Mouse (Mus musculus): ENCODE results near the gene Mycl.
A peak's percentile ranks its signal among the peaks of the same experiment; 100 is the strongest.

The Mycl gene

GRCm38 (mm10) chr4:122995404-122996220, at the start of gene Mycl:
Gene Mycl (plus strand): TSS chr4:122995652.
- peak; percentile 77 for DNase-seq (ENCODE audit: low spot score)

- no peak for DNase-seq (ENCODE audit: low spot score)
Observed at GRCm38 (mm10) chr4:122947223-122947622, 48.2 kb upstream of the Mycl start.

GRCm38 (mm10) chr4:122949096-122949495, 46.4 kb upstream of the Mycl start:
- no peak for DNase-seq (ENCODE audit: low spot score)

GRCm38 (mm10) chr4:122954680-122955411, 40.6 kb upstream of the Mycl start:
- no peak for DNase-seq (ENCODE audit: low spot score)

- peak; percentile 48 for DNase-seq (ENCODE audit: low spot score)
Observed at GRCm38 (mm10) chr4:122955412-122956136, 39.9 kb upstream of the Mycl start.

GRCm38 (mm10) chr4:122956301-122956700, 39.2 kb upstream of the Mycl start:
- no peak for DNase-seq (ENCODE audit: low spot score)

- DNase-seq (ENCODE audit: low spot score), result no peak
Observed at GRCm38 (mm10) chr4:122958491-122959031, 36.9 kb upstream of the Mycl start.

- DNase-seq (ENCODE audit: low spot score), result no peak
Observed at GRCm38 (mm10) chr4:122959816-122960215, 35.6 kb upstream of the Mycl start.

- DNase-seq (ENCODE audit: low spot score), result no peak
Observed at GRCm38 (mm10) chr4:122960321-122961099, 34.9 kb upstream of the Mycl start.

GRCm38 (mm10) chr4:122961100-122961567, 34.3 kb upstream of the Mycl start, which contains the start of gene Mfsd2a:
Gene Mfsd2a (minus strand): TSS chr4:122961188.
- no peak for DNase-seq (ENCODE audit: low spot score)

- no peak for DNase-seq (ENCODE audit: low spot score)
Observed at GRCm38 (mm10) chr4:122961589-122961988, 33.9 kb upstream of the Mycl start.

GRCm38 (mm10) chr4:122962751-122963150, 32.7 kb upstream of the Mycl start:
- DNase-seq (ENCODE audit: low spot score), result no peak

GRCm38 (mm10) chr4:122968106-122968505, 27.3 kb upstream of the Mycl start:
- DNase-seq (ENCODE audit: low spot score), result no peak

GRCm38 (mm10) chr4:122971191-122971590, 24.3 kb upstream of the Mycl start:
- no peak for DNase-seq (ENCODE audit: low spot score)

GRCm38 (mm10) chr4:122971646-122972045, 23.8 kb upstream of the Mycl start:
- DNase-seq (ENCODE audit: low spot score), result no peak

GRCm38 (mm10) chr4:122972056-122972455, 23.4 kb upstream of the Mycl start:
- DNase-seq (ENCODE audit: low spot score), result no peak

GRCm38 (mm10) chr4:122974976-122975520, 20.4 kb upstream of the Mycl start:
- no peak for DNase-seq (ENCODE audit: low spot score)

- no peak for DNase-seq (ENCODE audit: low spot score)
Observed at GRCm38 (mm10) chr4:122976885-122977284, 18.6 kb upstream of the Mycl start.

- no peak for DNase-seq (ENCODE audit: low spot score)
Observed at GRCm38 (mm10) chr4:122978850-122979249, 16.6 kb upstream of the Mycl start.

GRCm38 (mm10) chr4:122979826-122980225, 15.6 kb upstream of the Mycl start:
- no peak for DNase-seq (ENCODE audit: low spot score)

- DNase-seq (ENCODE audit: low spot score), result no peak
Observed at GRCm38 (mm10) chr4:122980684-122981083, 14.8 kb upstream of the Mycl start.

Measured in layer of hippocampus, adult 9-10 months (tissue).